Mouse (Mus musculus) kidney, embryonic 14.5 days (tissue): ENCODE results near the gene Mfap4. TPM values are rescaled to one million over a fixed set of nuclear protein-coding genes. Genes with fewer than 3 reads are reported as not detected.

ENCODE experiments used
- ATAC-seq: fragments of 200-750 bp; cut with Nextera tagmentation; 2 replicates; pipeline ENCODE4 v1.8.0; 2017; ENCODE audit warnings: moderate number of reproducible peaks, mild to moderate bottlenecking, moderate TSS enrichment, moderate library complexity; ENCODE audit not compliant: low FRiP score, low TSS enrichment
- H3K27ac ChIP-seq: fragments of 300-500 bp; sonication (generic); 2 replicates; pipeline ENCODE4 v1.5.1; 2014; ENCODE audit warnings: low read depth, mild to moderate bottlenecking, low read length, moderate library complexity, mixed read lengths
- H3K27me3 ChIP-seq: fragments of 300-500 bp; sonication (generic); 2 replicates; pipeline ENCODE4 v1.6.1; 2014; ENCODE audit warnings: mild to moderate bottlenecking, low read length; ENCODE audit not compliant: control insufficient read depth, insufficient read depth
- H3K36me3 ChIP-seq: fragments of 300-500 bp; sonication (generic); 2 replicates; pipeline ENCODE4 v1.6.1; 2014; ENCODE audit warnings: low read length, mixed read lengths; ENCODE audit not compliant: control insufficient read depth, insufficient read depth
- H3K4me1 ChIP-seq: fragments of 300-500 bp; sonication (generic); 2 replicates; pipeline ENCODE4 v1.6.1; 2014; ENCODE audit warnings: low read length, mixed read lengths; ENCODE audit not compliant: control insufficient read depth, insufficient read depth
- H3K4me2 ChIP-seq: fragments of 300-500 bp; sonication (generic); replicated peaks from 2 replicates; pipeline ENCODE4 v1.6.1; 2014; ENCODE audit warnings: low read depth, mild to moderate bottlenecking, low read length
- H3K4me3 ChIP-seq: fragments of 300-500 bp; sonication (generic); 2 replicates; pipeline ENCODE4 v1.5.1; 2014; ENCODE audit warnings: mild to moderate bottlenecking, low read length
- H3K9ac ChIP-seq: fragments of 300-500 bp; sonication (generic); 2 replicates; pipeline ENCODE4 v1.6.1; 2014; ENCODE audit warnings: low read depth, mild to moderate bottlenecking, low read length, moderate library complexity
- H3K9me3 ChIP-seq: fragments of 300-500 bp; sonication (generic); 2 replicates; pipeline ENCODE4 v1.6.1; 2016; ENCODE audit warnings: low read length; ENCODE audit not compliant: control insufficient read depth
- WGBS: fragments of 180-500 bp; shearing (Covaris S2); extraction: QIAGEN DNeasy Blood & Tissue Kit; methylation state at CpG from one replicate; pipeline ENCODE4 v1.1.7; 2014; 5-methylcytosine and 5-hydroxymethylcytosine counted together
- polyA plus RNA-seq: library from polyadenylated mRNA; unstranded; fragments of >200 nt; fragmentation: Nextera tagmentation; extraction: Ambion mirVana; gene quantifications from 2 replicates; pipeline ENCODE4 v1.2.1, GENCODE M21; 2014

The Mfap4 gene
- polyA plus RNA-seq, 1 experiment from 2014 or later: 115 TPM

DNA sequence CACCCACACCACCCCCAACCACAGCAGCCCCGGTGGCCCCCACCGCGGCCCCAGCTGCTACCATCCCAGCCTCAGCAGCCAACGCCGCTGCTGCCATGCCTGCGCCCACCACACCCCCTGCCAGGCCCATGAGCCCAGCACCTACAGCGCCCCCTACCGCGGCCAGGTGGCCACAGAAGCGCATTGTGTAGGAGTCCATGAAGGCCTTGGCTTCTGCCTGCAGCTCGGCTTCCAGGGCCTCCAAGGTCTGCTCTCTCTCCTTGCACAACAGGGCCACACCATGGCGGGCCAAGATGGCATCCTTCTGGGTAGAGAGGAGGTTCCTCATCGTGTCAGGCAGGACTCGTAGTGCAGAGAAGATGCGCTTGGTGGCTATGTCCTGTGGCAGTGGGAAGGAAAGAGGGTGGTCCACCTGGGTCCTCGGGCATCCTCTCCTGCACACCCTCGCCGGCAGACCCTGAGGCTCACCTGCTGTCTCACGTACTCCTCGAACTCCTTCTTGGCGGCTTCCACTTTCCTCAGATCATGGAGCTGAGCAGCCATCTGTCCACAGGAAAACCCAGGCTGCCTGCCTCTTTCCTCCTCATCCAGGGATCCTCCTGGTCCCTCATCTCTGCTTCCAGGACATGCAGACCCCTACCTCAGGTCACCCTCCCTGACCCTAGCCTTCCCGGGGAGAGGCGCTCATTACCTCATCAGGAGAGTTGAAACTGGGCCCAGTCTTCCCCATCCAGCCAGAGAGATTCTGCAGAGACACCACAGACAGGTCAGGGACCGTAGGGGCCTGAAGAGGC is 35.5 kb upstream of the Mfap4 start:
- no peaks in the 10 kb centered on the region for H3K27me3 ChIP-seq
- H3K4me2 ChIP-seq: no peak overlapping the region
- H3K9ac ChIP-seq: no peak overlapping the region
- no peak for ATAC-seq
- 76% methylated on average over 24 of the region's 24 CpGs for WGBS
- H3K9me3 ChIP-seq: no peaks in the 10 kb centered on the region
- H3K4me3 ChIP-seq: no peak overlapping the region
- no peak overlapping the region for H3K27ac ChIP-seq
- peaks cover 6% of the 10 kb centered on the region for H3K4me1 ChIP-seq
- H3K36me3 ChIP-seq: no peaks in the 10 kb centered on the region

GRCm38 (mm10) chr11:61464071-61464470 is 21.2 kb upstream of the Mfap4 start:
- H3K36me3 ChIP-seq: no peaks in the 10 kb centered on the region
- WGBS: 69% methylated on average over 2 of the region's 2 CpGs
- H3K27ac ChIP-seq: no peak overlapping the region
- no peaks in the 10 kb centered on the region for H3K9me3 ChIP-seq
- no peak overlapping the region for H3K9ac ChIP-seq
- no peak overlapping the region for H3K4me3 ChIP-seq
- H3K4me2 ChIP-seq: no peak overlapping the region
- 0 out of 2 replicates have a peak, but pooled peaks cover 5% of the 10 kb centered on the region for H3K4me1 ChIP-seq
- no peaks in the 10 kb centered on the region for H3K27me3 ChIP-seq
- ATAC-seq: no peak

DNA sequence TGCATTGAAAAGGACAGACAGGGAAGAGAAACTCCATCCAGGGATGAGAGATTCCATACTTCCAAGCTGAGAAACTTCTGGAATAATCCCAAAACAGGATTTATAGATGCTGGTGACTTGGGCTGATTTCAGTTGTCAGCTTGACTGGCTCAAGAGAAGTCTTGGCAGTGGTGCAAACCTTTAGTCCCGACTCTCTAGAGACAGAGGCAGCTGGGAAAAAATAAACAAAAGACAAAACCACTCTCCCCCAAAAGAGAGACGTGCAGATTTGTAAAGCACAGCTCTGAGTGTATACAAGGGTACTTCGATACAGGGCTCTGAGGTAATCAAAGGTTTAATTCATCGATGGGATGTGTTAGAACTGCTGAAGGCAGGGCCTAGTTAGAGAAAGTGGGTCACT is 19.8 kb upstream of the Mfap4 start:
- Histone ChIP-seq H3K4me1 (0 out of 2 replicates have a peak, but pooled peaks cover 8% of the 10 kb centered on the region), H3K27me3 (no peaks in the 10 kb centered on the region), H3K4me3 (no peak overlapping the region), H3K9me3 (no peaks in the 10 kb centered on the region), H3K36me3 (no peaks in the 10 kb centered on the region), H3K27ac (no peak overlapping the region), H3K4me2 (no peak overlapping the region), H3K9ac (no peak overlapping the region)
- no peak for ATAC-seq
- WGBS: 54% methylated on average over 4 of the region's 4 CpGs

- Histone ChIP-seq H3K4me1 (0 out of 2 replicates have a peak, but pooled peaks cover 8% of the 10 kb centered on the region), H3K27me3 (no peaks in the 10 kb centered on the region), H3K9ac (no peak overlapping the region), H3K4me2 (no peak overlapping the region), H3K27ac (no peak overlapping the region), H3K9me3 (no peaks in the 10 kb centered on the region), H3K36me3 (no peaks in the 10 kb centered on the region), H3K4me3 (no peak overlapping the region)
- no peak for ATAC-seq
- WGBS: 82% methylated on average over 4 of the region's 4 CpGs
Observed at GRCm38 (mm10) chr11:61468534-61468933, 16.7 kb upstream of the Mfap4 start.

DNA sequence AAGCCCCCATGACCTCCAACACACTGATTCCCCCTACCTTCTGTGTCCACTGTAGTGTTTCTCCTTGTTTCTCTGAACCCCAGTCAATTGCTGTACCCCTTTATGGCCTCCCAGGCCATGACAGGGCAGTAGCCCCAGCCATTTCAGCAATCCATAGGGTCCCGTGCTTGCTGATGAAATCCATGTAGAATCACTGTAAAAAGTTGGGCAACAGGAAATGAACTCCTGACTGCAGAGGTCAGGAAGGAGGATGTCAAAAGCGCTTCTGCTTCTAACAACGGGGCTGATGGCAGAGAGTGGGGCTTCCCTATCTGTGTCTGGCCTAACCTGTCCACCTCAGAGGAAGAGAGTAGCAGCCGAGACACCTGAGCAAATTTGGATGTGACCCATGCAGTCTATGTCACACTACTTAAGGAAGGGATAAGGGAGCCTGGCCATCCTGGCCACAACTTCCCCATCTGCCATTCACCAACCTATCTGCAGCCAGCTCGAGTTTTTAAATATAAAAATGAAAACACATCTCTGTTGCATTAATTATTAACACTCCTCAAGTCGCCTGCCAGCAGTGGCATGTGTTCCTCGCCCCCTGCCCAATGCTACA is 15.8 kb upstream of the Mfap4 start:
- no peaks in the 10 kb centered on the region for H3K27me3 ChIP-seq
- H3K4me2 ChIP-seq: no peak overlapping the region
- no peak overlapping the region for H3K9ac ChIP-seq
- 62% methylated on average over 7 of the region's 7 CpGs for WGBS
- H3K27ac ChIP-seq: no peak overlapping the region
- H3K4me3 ChIP-seq: no peak overlapping the region
- H3K4me1 ChIP-seq: 0 out of 2 replicates have a peak, but pooled peaks cover 8% of the 10 kb centered on the region
- H3K36me3 ChIP-seq: no peaks in the 10 kb centered on the region
- ATAC-seq: no peak
- H3K9me3 ChIP-seq: no peaks in the 10 kb centered on the region

DNA sequence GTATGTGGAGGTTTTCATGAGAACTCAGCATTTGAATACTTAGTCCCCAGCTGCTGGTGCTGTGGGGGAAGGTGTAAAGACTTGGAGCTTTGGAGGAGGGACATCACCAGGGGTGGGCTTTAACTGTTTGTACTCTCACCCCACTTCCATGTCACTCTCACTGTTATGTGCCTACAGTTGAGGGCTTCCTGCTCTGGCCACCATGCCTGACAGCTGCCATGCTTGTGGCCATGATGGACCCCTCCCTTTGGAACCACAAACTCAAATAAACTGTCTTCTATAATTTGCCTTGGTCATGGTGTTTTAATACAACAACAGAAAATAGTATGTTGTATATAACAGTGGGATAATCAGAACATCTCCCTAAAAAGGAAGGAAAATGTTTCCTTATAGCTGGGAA is 14.4 kb upstream of the Mfap4 start:
- H3K4me3 ChIP-seq: no peak overlapping the region
- 0 out of 2 replicates have a peak, but pooled peaks cover 4% of the 10 kb centered on the region for H3K4me1 ChIP-seq
- no peak overlapping the region for H3K4me2 ChIP-seq
- no peak overlapping the region for H3K9ac ChIP-seq
- no peaks in the 10 kb centered on the region for H3K27me3 ChIP-seq
- no peaks in the 10 kb centered on the region for H3K9me3 ChIP-seq
- no peak for ATAC-seq
- H3K27ac ChIP-seq: no peak overlapping the region
- H3K36me3 ChIP-seq: no peaks in the 10 kb centered on the region

DNA sequence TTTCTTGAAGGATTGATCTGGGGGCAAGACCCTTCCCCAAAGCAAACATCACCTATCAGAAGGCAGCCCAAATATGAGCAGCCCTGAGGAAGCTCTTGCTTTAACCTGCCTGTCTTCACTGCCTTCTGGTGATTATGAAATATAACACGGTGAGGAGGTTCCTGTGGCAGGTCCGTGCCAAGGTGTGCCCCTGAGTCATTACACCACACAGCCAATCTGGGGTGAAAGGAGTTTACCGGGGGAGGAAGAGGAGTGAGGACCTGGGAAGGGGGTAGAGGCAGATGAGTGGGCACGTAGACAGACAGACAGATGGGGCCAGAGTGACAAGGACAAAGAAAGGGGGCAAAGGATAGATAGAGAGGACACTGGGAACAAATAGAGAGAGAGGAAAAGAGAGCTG is 11.6 kb upstream of the Mfap4 start:
- 71% methylated on average over 4 of the region's 4 CpGs for WGBS
- Histone ChIP-seq H3K9ac (no peak overlapping the region), H3K36me3 (no peaks in the 10 kb centered on the region), H3K27ac (no peak overlapping the region), H3K9me3 (no peaks in the 10 kb centered on the region), H3K27me3 (no peaks in the 10 kb centered on the region), H3K4me2 (no peak overlapping the region), H3K4me3 (no peak overlapping the region), H3K4me1 (peaks cover 8% of the 10 kb centered on the region; the same call in 1 of the 2 replicates)
- no peak for ATAC-seq

DNA sequence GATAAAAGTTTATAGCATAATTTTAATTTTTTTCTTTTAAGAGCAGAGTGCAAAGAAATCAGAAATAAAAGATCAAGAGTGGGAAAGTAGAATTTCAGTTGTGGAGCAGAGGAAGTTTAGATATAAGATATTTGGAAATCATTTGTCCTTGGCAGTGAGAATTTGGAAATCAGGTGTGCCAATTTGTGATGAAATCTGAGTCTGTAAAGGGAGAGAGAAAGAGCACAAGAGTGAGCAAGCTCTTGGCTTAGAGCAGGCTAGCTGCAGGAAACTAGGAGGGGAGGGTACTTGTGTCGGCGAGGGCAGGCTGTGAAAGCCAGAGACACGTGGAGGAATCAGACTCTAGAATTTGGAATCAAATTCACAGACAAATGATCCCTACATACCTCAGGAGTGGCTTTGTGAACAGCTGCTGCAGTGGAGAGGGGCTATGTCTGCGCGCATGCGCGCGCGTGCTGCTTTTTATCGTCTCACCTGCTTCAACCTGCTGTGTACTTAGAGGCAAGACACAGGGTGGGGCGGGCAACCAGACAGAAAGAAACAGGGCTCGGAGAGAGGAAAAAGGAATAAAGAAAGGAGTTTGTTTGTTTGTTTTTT is 8.3 kb upstream of the Mfap4 start:
- H3K27ac ChIP-seq: peak overlapping the region; percentile 3; the same call in 1 of the 2 replicates
- no peaks in the 10 kb centered on the region for H3K36me3 ChIP-seq
- H3K4me3 ChIP-seq: no peak overlapping the region; the same call in 1 of the 2 replicates
- no peaks in the 10 kb centered on the region for H3K27me3 ChIP-seq
- H3K9ac ChIP-seq: peak overlapping the region; percentile 13; the same call in 1 of the 2 replicates
- peak; percentile 55; the same call in 1 of the 2 replicates for ATAC-seq
- no peaks in the 10 kb centered on the region for H3K9me3 ChIP-seq
- peaks cover 10% of the 10 kb centered on the region for H3K4me1 ChIP-seq
- peak overlapping the region; percentile 28 for H3K4me2 ChIP-seq
- WGBS: 49% methylated on average over 12 of the region's 12 CpGs
